Mouse (Mus musculus) Patski (cell line): ENCODE data around the gene Fam189a2. TPM values are rescaled to one million over a fixed set of nuclear protein-coding genes. Genes with fewer than 3 reads are reported as not detected.

Experiments
- ATAC-seq: fragments of 100-300 bp; one replicate; pipeline ENCODE4 v1.8.0; 2021
- CTCF ChIA-PET: fragments of 350-600 bp; sonication (Branson Sonifier 250); formaldehyde crosslinking; loops from one replicate; lab custom pipeline; 2022; ENCODE audit warnings: inconsistent platforms; lab: Charles Lee
- POLR2A ChIA-PET: fragments of 350-600 bp; sonication (Branson Sonifier 250); formaldehyde crosslinking; loops from one replicate; lab custom pipeline; 2022; ENCODE audit warnings: antibody characterized with exemption, inconsistent platforms; lab: Charles Lee
- DNase-seq: peaks from one replicate; pipeline ENCODE4 v3.0.0-alpha.2; 2011; ENCODE audit warnings: low read depth, low spot score
- H3K27me3 ChIP-seq: fragments of 371-371 bp; one replicate; pipeline ENCODE4 v1.5.1; 2021
- CTCF ChIP-seq: fragments of 100-300 bp; IDR thresholded peaks from one replicate; pipeline ENCODE4 v1.5.1; 2021
- in situ Hi-C: fragments of 300-500 bp; cut with MboI; formaldehyde crosslinking; loops from 3 replicates; pipeline ENCODE4 v1.11.1; 2018; ENCODE audit warnings: low pct_unique_long_range_greater_than_20kb, mixed read lengths
- polyA plus RNA-seq: library from polyadenylated mRNA; unstranded; gene quantifications from one replicate; pipeline ENCODE4 v1.2.3, GENCODE M21; 2021

Fam189a2 gene
- polyA plus RNA-seq, 1 experiment from 2014 or later = 2.3 TPM

DNA sequence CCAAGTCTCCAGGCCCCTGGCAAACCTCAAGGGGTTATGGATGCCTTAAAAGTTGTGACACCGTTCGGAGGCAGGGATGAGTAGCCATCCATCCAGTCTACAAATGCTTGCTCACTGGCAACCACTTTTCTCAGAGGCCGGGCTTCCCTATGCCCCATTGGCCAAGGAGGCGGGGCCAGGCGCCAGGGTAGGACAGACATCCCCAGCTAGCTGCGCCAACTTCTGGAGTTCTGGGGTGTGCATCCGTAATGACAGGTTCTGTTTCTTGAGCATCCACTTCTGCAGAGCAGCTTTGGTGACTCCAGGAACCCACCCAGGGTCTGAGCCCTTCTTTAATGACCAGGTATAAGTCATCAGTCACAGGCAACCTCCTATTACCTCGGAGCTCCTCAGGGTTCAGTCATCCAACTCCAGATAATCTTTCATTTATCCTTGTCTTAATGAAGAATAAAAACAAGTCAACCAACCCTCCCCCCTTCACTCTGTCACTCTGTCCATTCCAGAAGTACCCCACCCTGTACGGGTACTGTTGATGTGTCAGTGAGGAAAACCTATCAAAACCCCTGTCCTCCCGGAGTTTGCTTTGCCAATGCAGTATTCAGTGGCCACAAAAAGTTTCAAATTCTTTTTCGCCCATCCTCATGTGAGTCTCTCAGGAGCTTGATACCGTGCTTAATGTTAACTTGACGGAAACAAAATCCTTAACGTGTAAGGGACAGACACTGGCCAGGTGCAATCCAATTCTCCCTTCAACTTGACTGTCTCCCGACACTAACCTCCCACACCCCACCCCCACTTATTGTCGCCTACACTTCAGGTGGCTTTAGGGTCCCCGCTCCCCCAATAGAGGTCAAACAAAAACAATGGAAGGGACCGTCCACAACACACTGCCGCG lies 956 bp downstream of the Fam189a2 start:
- no peak for DNase-seq
- H3K27me3 ChIP-seq = peaks cover 48% of the 10 kb centered on the region
- POLR2A ChIA-PET = no interaction called here
- no peak for TF ChIP-seq CTCF
- peak; percentile 11 for ATAC-seq
- CTCF ChIA-PET = no interaction called here
- in situ Hi-C loops = no loop called here

DNA sequence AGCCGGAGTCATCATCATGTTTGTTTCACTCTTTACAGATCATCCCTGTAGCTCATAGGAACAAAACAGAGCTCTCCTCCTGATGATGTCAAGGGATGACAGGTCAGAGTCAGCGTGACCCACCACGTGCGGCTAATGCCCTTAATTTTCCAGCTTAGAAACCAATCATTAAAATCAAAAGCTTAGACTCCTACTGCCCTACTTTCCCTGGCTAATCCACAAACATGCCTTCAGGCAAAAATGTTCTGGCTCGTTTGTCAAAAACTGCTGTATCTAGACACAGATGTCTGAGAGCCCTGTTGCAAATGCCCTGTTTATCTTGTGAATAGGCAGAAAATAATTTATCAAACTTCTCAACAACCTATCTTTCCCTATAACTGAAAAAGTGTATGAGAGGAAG lies 4.9 kb downstream of the Fam189a2 start:
- ChIA-PET POLR2A (no interaction called here), CTCF (no interaction called here)
- in situ Hi-C loops = no loop called here
- ATAC-seq (no peak), DNase-seq (no peak)
- TF ChIP-seq CTCF = no peak
- H3K27me3 ChIP-seq = peaks cover 20% of the 10 kb centered on the region

DNA sequence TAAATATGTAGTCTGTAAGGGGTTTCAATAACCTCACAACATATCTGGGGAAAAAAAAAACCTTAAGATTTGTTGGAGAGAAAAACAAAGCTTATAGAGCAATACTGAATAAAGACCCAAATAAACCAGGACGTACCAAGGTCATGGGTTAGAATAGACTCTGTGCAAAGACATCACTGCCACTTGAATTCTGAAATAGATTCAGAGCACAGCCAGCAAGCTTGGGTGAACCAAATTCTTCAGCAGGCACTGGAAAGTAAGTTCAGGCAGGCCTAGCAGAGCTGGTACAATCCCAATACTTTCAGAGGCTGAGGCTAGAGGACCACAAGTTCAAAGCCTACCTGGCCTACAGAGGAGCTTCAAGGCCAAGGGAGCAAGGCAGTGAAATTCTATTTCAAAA lies 6.2 kb downstream of the Fam189a2 start:
- ATAC-seq (no peak), DNase-seq (no peak)
- TF ChIP-seq CTCF = no peak
- ChIA-PET POLR2A (no interaction called here), CTCF (interaction anchor here (1.2 kb wide), 1 partner anchor 74 kb away, joined by 3 read pairs; no protein-coding TSS in a partner anchor)
- in situ Hi-C loops = no loop called here
- peaks cover 17% of the 10 kb centered on the region for H3K27me3 ChIP-seq

DNA sequence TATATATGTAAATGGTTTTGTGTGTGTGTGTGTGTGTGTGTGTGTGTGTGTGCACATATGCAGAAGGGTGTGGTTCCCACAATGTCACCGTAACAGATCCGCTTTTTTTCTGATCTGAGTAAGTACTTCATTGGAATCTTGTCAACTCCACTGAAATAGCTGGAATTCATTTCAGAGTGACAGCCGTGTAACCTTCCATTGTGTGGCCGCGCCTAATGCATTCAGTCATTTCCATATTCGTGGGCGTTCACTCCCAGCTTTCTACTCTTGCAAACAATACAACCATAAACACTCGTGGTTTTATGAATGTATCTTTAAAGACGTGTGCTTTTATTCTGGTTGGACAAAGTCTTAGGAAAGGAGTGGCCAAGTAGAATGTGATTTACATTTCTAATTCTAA lies 6.7 kb downstream of the Fam189a2 start:
- ChIA-PET POLR2A (no interaction called here), CTCF (interaction anchor here (1.1 to 1.2 kb wide), 2 partner anchors 57 to 75 kb away, joined by 3 read pairs; no protein-coding TSS in a partner anchor)
- ATAC-seq (no peak), DNase-seq (no peak)
- in situ Hi-C loops = no loop called here
- TF ChIP-seq CTCF = no peak
- peaks cover 13% of the 10 kb centered on the region for H3K27me3 ChIP-seq

DNA sequence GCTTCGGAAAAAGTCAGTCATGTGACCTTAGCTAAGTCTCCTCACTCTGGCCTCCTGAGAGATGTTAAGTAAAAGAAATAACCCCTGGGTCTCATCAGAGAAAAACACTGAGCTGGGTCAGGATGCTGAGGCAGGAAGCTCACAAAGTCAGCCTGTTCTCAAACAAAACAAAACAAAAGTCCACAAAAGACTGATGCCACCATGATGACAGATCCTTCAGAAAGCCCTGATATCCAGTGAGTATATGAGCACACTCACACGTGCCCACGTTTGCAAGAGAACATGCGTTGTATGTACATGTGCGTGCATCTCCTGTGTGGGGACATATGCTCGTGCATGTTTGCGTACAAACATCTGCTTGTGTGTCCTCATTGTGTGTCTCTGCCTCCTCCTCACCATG lies 7.5 kb downstream of the Fam189a2 start:
- CTCF ChIA-PET = interaction anchor here (1.1 kb wide), 1 partner anchor 57 kb away, joined by 3 read pairs; no protein-coding TSS in a partner anchor
- DNase-seq (no peak), ATAC-seq (no peak)
- TF ChIP-seq CTCF = no peak
- peaks cover 8% of the 10 kb centered on the region for H3K27me3 ChIP-seq
- POLR2A ChIA-PET = no interaction called here
- in situ Hi-C loops = no loop called here

DNA sequence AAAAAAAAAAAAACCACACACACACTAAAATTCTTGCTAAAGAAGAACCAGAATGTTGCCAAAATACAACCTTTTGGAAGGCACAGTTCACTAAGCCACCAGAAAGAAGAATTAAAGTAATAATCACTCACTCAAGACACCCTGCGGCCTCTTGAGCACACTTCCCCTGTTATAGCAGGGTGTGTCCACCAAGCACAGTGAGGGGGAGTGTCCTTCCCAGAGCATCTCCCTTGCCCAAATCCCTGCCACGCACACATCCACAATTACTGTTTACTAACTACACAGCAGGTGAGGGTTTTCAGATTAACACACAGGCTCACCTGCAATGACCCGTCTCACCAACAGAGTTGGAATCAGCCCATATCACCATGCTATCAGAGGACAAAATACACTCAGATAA lies 8.0 kb downstream of the Fam189a2 start:
- H3K27me3 ChIP-seq = peaks cover 4% of the 10 kb centered on the region
- ATAC-seq = no peak
- ChIA-PET POLR2A (no interaction called here), CTCF (interaction anchor here (1.0 kb wide), 1 partner anchor 46 kb away, joined by 3 read pairs; no protein-coding TSS in a partner anchor)
- no peak for DNase-seq
- in situ Hi-C loops = no loop called here
- no peak for TF ChIP-seq CTCF

DNA sequence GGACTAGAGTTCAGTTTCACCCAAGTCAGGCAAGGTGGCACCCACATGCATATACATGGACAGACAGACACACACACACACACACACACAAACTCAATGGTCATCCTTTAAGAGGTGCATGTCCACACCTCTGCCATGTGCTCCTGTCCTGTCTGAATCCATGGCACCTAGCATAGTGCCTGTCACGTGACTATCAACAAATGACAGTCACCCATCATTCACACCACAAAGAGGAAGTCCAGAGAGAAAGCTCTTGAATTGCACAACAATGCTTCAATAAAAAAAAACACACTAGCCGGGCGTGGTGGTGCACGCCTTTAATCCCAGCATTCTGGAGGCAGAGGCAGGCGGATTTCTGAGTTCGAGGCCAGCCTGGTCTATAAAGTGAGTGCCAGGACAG lies 8.5 kb downstream of the Fam189a2 start:
- TF ChIP-seq CTCF = no peak

DNA sequence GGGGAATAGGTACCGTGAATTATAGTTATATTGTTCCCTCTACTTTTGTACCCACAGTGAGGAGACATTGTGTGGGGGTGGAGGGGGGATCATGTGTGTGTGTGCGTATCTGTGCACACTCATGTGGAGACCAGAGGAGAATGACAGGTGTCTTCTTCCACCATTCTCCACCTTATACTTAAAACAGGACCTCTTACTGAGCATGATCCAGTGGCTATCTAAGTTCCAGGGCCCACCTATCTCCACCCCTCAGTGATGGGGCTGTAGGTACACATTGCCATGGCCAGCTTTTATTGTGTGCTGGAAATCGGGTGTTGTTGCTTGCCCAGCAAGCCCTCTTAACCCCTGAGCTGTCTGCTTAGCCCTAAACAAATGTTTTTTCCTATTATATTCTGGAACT lies 10.1 kb downstream of the Fam189a2 start:
- in situ Hi-C loops = no loop called here
- no peak for DNase-seq
- CTCF ChIA-PET = interaction anchor here (1.0 kb wide), 1 partner anchor 11 kb away, joined by 3 read pairs; the partner anchor contains the start of gene Fam189a2

More for the DNA sequence above, 8.5 kb downstream of the Fam189a2 start:
- in situ Hi-C loops = no loop called here
- ChIA-PET POLR2A (no interaction called here), CTCF (interaction anchor here (1.0 kb wide), 1 partner anchor 45 kb away, joined by 3 read pairs; no protein-coding TSS in a partner anchor)
- peaks cover 4% of the 10 kb centered on the region for H3K27me3 ChIP-seq
- ATAC-seq (no peak), DNase-seq (no peak)

DNA sequence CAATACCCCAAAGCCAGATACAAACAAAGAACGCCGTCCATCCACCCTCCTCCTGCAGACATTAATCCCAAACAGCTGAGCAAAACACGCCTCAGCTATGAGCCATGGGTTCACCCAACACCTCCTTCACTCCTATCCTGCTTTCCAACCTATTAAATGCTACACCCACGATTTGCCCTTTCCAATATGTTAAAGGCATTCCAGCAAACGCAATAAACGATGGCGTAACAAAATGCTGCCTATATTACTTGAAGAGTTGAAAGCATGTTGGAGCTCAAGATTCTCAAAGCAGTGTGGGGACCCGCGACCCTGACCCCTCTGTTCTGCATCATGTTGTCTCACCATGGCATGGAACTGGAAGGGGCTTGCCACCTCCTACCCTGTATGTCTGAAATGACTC lies 11.2 kb downstream of the Fam189a2 start:
- ChIA-PET CTCF (interaction anchor here (0.8 to 1.0 kb wide), 2 partner anchors 12 to 14 kb away, joined by 3 read pairs; partner anchors contain the start of gene Fam189a2), POLR2A (no interaction called here)
- H3K27me3 ChIP-seq = peaks cover 4% of the 10 kb centered on the region
- TF ChIP-seq CTCF = no peak
- DNase-seq (no peak), ATAC-seq (no peak)
- in situ Hi-C loops = no loop called here

More for the DNA sequence above, 10.1 kb downstream of the Fam189a2 start:
- POLR2A ChIA-PET = no interaction called here
- no peak for TF ChIP-seq CTCF
- H3K27me3 ChIP-seq = peaks cover 4% of the 10 kb centered on the region
- no peak for ATAC-seq

DNA sequence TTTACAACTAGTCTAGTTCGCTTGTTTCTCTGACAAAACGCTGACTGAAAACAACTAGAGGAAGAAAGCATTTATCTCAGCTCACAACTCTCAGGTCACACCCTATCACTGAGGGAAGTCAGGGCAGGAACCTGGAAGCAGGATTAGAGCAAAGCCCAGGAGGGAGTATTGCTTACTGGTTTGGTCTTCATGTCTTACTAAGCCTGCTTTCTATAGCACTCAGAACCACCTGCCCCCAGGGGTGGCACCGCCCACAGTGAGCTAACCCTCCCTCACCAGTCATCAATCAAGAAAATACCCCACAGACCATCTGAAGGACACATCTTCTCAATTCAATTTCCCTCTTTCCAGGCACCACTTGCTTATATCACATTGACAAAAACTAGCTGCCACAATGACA lies 12.4 kb downstream of the Fam189a2 start:
- H3K27me3 ChIP-seq = peaks cover 4% of the 10 kb centered on the region
- in situ Hi-C loops = no loop called here
- no peak for ATAC-seq
- CTCF ChIA-PET = no interaction called here
- no peak for TF ChIP-seq CTCF
- no peak for DNase-seq
- POLR2A ChIA-PET = interaction anchor here (0.5 to 0.8 kb wide), 2 partner anchors 55 to 1323 kb away, joined by 3 to 5 read pairs; no protein-coding TSS in a partner anchor

DNA sequence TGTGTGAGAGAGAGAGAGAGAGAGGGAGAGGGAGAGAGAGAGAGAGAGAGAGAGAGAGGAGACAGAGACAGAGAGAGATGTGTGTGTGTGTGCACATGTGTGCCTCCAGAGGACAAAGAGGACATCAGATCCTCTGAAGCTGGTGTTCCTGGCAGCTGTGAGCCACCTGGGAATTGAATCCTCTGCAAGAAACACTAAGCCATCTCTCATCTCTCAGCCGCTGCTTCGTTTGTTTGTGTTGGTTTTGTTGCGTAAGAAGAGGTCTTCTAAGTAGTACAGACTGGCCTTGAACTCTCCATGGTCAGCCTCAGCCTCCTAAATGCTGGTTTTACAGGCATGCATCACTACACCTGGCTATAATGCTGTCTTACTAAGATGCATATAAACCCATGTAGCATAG lies 12.9 kb downstream of the Fam189a2 start:
- peaks cover 4% of the 10 kb centered on the region for H3K27me3 ChIP-seq
- DNase-seq (no peak), ATAC-seq (no peak)
- CTCF ChIA-PET = no interaction called here
- TF ChIP-seq CTCF = no peak
- POLR2A ChIA-PET = interaction anchor here (0.5 to 0.7 kb wide), 3 partner anchors 46 to 1322 kb away, joined by 3 to 4 read pairs (median 3); no protein-coding TSS in a partner anchor
- in situ Hi-C loops = no loop called here
